Mouse (Mus musculus) neural tube, embryonic 13.5 days (tissue): ENCODE measurements at regions not wholly inside any gene's neighbourhood (a gene's known extent, or its start where the extent isn't known, plus 50 kb on each side); places are given as distances from the start of the nearest gene placed in this dataset.
"Not testable (repeated sequence)": the region's sequence is repeated elsewhere in the genome, so short reads cannot be mapped to it uniquely, and the experiment has no call there.

Experiments
- ATAC-seq: fragments of 200-750 bp; cut with Nextera tagmentation; 2 replicates; pipeline ENCODE4 v1.8.0; 2017; ENCODE audit warnings: low read depth, mild to moderate bottlenecking, moderate TSS enrichment, moderate library complexity
- H3K27ac ChIP-seq: fragments of 300-500 bp; sonication (generic); replicated peaks from 2 replicates; pipeline ENCODE4 v1.5.1; 2015; ENCODE audit warnings: moderate library complexity, mild to moderate bottlenecking, inconsistent platforms
- H3K27me3 ChIP-seq: fragments of 300-500 bp; sonication (generic); 2 replicates; pipeline ENCODE4 v1.6.1; 2015; ENCODE audit warnings: mild to moderate bottlenecking, inconsistent platforms
- H3K36me3 ChIP-seq: fragments of 300-500 bp; sonication (generic); 2 replicates; pipeline ENCODE4 v1.6.1; 2015; ENCODE audit warnings: mild to moderate bottlenecking, inconsistent platforms
- H3K4me1 ChIP-seq: fragments of 300-500 bp; sonication (generic); replicated peaks from 2 replicates; pipeline ENCODE4 v1.6.1; 2015; ENCODE audit warnings: inconsistent platforms
- H3K4me2 ChIP-seq: fragments of 300-500 bp; sonication (generic); 2 replicates; pipeline ENCODE4 v1.6.1; 2015; ENCODE audit warnings: inconsistent platforms, mild to moderate bottlenecking, moderate library complexity
- H3K4me3 ChIP-seq: fragments of 300-500 bp; sonication (generic); 2 replicates; pipeline ENCODE4 v1.5.1; 2015; ENCODE audit warnings: mild to moderate bottlenecking, inconsistent platforms
- H3K9ac ChIP-seq: fragments of 300-500 bp; sonication (generic); 2 replicates; pipeline ENCODE4 v1.6.1; 2015; ENCODE audit warnings: moderate library complexity, mild to moderate bottlenecking, inconsistent platforms
- H3K9me3 ChIP-seq: fragments of 300-500 bp; sonication (generic); 2 replicates; pipeline ENCODE4 v1.6.1; 2016; ENCODE audit warnings: inconsistent platforms
- WGBS: fragments of 180-500 bp; shearing (Covaris S2); methylation state at CpG from one replicate; pipeline ENCODE4 v1.1.7; 2015; 5-methylcytosine and 5-hydroxymethylcytosine counted together

DNA sequence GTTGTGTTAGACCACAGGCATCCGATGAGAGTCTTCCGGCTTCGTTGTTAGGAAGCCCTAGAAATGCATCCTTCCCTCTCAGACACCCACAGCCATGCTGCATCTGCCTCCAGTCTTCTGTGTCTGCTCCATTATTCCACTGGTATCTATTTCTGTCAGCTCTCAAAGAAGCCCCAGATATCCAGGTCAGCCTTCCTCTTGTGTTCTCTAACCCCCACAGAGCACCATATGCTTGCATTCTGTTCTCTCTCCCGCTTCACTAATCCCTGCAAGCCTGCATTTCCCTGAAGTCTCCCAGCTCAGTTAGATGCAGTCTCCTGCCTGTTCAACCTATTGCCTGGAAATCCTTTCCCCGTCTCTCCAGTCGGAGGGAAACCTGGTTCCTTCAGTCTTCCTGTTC, 53.6 kb upstream of the Wdfy3 start:
- Histone ChIP-seq H3K9me3 (no peaks in the 10 kb centered on the region), H3K27ac (no peak overlapping the region), H3K36me3 (no peaks in the 10 kb centered on the region), H3K4me2 (no peak overlapping the region), H3K4me3 (no peak overlapping the region), H3K9ac (no peak overlapping the region), H3K4me1 (0 out of 2 replicates have a peak, but pooled peaks cover 6% of the 10 kb centered on the region), H3K27me3 (no peaks in the 10 kb centered on the region)
- ATAC-seq: no peak
- WGBS: 62% methylated on average over 6 of the region's 6 CpGs

DNA sequence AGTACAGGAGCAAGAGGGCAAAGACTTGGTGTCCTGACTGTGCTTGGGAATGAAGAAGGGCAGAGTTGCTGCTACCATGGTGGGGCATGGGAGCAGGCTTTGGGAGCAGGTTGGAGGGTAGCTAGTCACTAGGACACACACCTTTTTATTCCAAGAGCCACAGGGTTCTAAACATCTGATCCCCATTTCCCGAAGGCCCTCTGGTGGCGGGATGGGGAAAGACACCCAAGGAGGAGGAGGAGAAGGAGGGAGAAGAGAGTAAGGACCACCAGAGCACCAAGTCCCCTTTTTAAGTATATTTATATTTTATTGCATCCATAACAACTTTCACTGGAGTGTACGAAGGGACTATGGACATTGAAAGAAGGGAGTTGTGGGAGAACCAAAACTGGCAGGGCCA, 57.0 kb upstream of the Wdfy3 start:
- WGBS: 16% methylated on average over 3 of the region's 3 CpGs
- no peaks in the 10 kb centered on the region for H3K36me3 ChIP-seq
- H3K27ac ChIP-seq: no peak overlapping the region
- no peak overlapping the region for H3K4me3 ChIP-seq
- ATAC-seq: no peak
- no peak overlapping the region for H3K9ac ChIP-seq
- no peak overlapping the region for H3K4me2 ChIP-seq
- H3K9me3 ChIP-seq: no peaks in the 10 kb centered on the region
- H3K4me1 ChIP-seq: 0 out of 2 replicates have a peak, but pooled peaks cover 6% of the 10 kb centered on the region
- no peaks in the 10 kb centered on the region for H3K27me3 ChIP-seq

- no peaks in the 10 kb centered on the region for H3K36me3 ChIP-seq
- H3K4me3 ChIP-seq: no peak overlapping the region
- H3K9me3 ChIP-seq: no peaks in the 10 kb centered on the region
- H3K4me2 ChIP-seq: no peak overlapping the region
- H3K27ac ChIP-seq: no peak overlapping the region
- H3K27me3 ChIP-seq: no peaks in the 10 kb centered on the region
- WGBS: 87% methylated on average over 4 of the region's 4 CpGs
- ATAC-seq: no peak
- no peak overlapping the region for H3K9ac ChIP-seq
- H3K4me1 ChIP-seq: peaks cover 14% of the 10 kb centered on the region
Observed at GRCm38 (mm10) chr5:102147991-102148390, 78.3 kb upstream of the Wdfy3 start.

DNA sequence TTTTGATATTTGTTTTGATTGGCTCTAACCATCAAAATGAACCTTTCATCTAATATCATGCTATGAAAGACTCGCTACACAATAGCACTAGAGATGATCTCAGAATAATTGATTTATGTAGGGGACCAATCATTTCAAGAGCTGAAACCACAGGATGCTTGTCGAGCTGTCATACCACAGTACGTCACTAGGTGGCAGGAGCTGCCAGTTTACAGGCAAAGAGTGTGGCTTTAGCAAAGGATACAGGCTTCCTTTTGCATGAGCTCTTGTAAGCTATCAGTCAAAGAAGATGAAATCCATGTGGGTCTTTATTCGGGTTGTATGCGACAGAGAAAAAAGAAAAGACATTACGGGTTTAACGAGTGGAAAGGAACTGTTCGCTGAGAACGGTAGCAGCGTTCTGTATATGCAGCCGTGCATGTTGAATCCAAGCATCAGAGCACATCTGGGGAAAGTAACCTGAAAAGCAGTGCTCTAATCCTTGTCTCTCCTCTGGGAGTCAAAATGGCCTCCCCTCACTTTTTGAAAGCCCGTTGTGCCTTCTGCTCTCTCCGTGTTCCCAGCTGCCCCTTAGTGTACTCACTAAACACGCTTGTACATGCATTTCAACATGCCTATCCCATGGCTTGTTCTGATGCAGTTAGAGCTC, 79.9 kb upstream of the Wdfy3 start:
- H3K4me3 ChIP-seq: no peak overlapping the region
- H3K4me2 ChIP-seq: no peak overlapping the region
- no peak overlapping the region for H3K9ac ChIP-seq
- peak; percentile 70 for ATAC-seq
- no peaks in the 10 kb centered on the region for H3K36me3 ChIP-seq
- peaks cover 14% of the 10 kb centered on the region for H3K4me1 ChIP-seq
- H3K27me3 ChIP-seq: no peaks in the 10 kb centered on the region
- H3K27ac ChIP-seq: peak overlapping the region; percentile 47; the same call in 1 of the 2 replicates
- WGBS: 41% methylated on average over 14 of the region's 14 CpGs
- H3K9me3 ChIP-seq: no peaks in the 10 kb centered on the region

DNA sequence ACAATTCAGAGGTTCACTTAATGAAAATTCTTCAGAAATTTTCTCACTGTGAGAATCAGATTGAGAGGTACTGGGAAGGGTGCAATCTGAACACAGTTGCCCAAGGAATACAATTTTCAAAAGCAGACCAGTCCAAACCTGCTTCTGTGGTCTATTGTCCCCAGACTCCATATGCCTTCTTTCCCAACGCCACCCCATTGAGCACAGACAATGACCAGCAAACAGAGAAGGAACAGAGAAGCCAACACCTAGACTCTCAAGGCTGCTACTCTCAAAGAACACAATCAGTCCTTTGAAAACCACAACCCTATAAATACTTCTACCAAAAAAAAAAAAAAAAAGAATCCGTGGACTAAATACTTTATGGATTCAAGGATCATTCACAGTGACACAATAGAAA, 89.9 kb upstream of the Wdfy3 start:
- Histone ChIP-seq H3K27ac (no peak overlapping the region), H3K9me3 (no peaks in the 10 kb centered on the region), H3K27me3 (no peaks in the 10 kb centered on the region), H3K4me1 (no peaks in the 10 kb centered on the region), H3K4me2 (no peak overlapping the region), H3K36me3 (no peaks in the 10 kb centered on the region), H3K4me3 (no peak overlapping the region), H3K9ac (no peak overlapping the region)
- no peak for ATAC-seq
- WGBS: 26% methylated on average over 2 of the region's 2 CpGs

- Histone ChIP-seq H3K9me3 (no peaks in the 10 kb centered on the region), H3K36me3 (no peaks in the 10 kb centered on the region), H3K27ac (no peak overlapping the region), H3K4me1 (peaks cover 13% of the 10 kb centered on the region), H3K4me3 (no peak overlapping the region), H3K4me2 (no peak overlapping the region), H3K27me3 (no peaks in the 10 kb centered on the region), H3K9ac (no peak overlapping the region)
- WGBS: 28% methylated on average over 4 of the region's 4 CpGs
- no peak for ATAC-seq
Observed at GRCm38 (mm10) chr5:102167981-102168380, 98.3 kb upstream of the Wdfy3 start.

DNA sequence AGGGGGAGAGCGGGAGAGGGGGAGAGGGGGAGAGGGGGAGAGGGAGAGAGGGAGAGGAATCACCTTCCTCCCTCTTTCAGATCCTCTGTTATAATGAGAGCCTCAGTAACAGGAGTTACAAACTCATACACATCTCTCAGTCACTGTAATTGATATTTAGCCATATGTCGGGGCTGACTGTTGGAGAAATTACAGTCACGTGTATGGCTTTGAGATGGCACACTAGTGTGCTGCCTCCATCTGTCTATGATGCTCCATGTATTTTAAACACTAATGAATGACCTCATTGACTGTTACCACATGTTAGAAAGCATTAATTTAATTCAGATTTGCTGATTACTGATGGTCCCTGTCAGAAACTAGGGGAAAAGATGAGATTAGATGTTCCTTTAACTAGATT, 102.1 kb upstream of the Wdfy3 start:
- ATAC-seq: peak; percentile 63; the same call in 1 of the 2 replicates
- H3K9me3 ChIP-seq: no peaks in the 10 kb centered on the region
- no peaks in the 10 kb centered on the region for H3K36me3 ChIP-seq
- no peak overlapping the region for H3K27ac ChIP-seq
- H3K27me3 ChIP-seq: no peaks in the 10 kb centered on the region
- H3K4me2 ChIP-seq: no peak overlapping the region
- WGBS: 58% methylated on average over 2 of the region's 3 CpGs
- peaks cover 13% of the 10 kb centered on the region for H3K4me1 ChIP-seq
- no peak overlapping the region for H3K4me3 ChIP-seq
- no peak overlapping the region for H3K9ac ChIP-seq

- Histone ChIP-seq H3K9ac (no peak overlapping the region), H3K9me3 (no peaks in the 10 kb centered on the region), H3K4me1 (no peaks in the 10 kb centered on the region), H3K27me3 (no peaks in the 10 kb centered on the region), H3K27ac (no peak overlapping the region), H3K4me3 (no peak overlapping the region), H3K36me3 (no peaks in the 10 kb centered on the region), H3K4me2 (no peak overlapping the region)
- WGBS: 85% methylated on average over 8 of the region's 8 CpGs
- ATAC-seq: no peak
Observed at GRCm38 (mm10) chr5:102180250-102180649, 110.5 kb upstream of the Wdfy3 start.

DNA sequence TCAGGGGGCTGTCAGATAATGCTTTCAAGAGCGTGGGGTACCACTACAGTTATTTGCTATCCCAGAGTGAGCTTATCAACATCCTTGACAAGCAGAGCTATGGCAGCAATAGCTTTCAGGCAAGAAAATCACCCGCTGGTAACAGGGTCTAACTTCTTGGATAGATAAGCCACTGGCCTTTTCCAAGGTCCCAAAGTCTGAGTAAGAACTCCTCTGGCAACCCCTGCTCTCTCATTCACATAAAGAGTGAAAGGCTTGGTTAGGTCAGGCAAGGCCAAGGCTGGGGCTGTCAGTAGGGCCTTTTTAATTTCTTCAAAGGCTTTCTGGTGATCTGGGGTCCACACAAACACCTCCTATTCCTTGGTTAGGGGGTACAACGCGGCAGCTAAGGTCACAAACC, 119.2 kb upstream of the Wdfy3 start:
- not testable (repeated sequence) for H3K27me3 ChIP-seq, H3K4me3 ChIP-seq, H3K9ac ChIP-seq, H3K4me1 ChIP-seq, H3K9me3 ChIP-seq, H3K27ac ChIP-seq, H3K36me3 ChIP-seq, H3K4me2 ChIP-seq, ATAC-seq
- 92% methylated on average over 4 of the region's 4 CpGs for WGBS

DNA sequence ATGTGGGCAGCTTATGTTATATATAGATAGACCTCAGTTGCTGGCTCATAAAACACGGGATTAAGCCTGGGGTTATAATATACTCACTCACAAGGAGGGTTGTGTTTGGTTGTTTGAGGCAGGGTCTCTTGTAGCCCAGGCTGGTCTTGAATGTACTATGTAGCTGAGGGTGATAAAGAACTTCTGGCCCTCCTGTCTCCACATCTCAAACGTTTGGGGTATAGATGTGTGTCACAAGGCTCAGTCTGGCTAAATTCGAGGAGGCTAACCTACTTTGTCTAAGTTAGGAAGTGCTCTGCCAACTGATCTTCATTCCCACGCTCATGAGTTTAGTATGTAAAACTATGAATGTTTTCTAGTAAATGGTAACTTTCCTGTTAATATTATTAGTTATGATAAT, 136.7 kb upstream of the Wdfy3 start:
- WGBS: 54% methylated on average over 4 of the region's 4 CpGs
- no peak overlapping the region for H3K27ac ChIP-seq
- no peaks in the 10 kb centered on the region for H3K9me3 ChIP-seq
- H3K36me3 ChIP-seq: no peaks in the 10 kb centered on the region
- no peaks in the 10 kb centered on the region for H3K4me1 ChIP-seq
- ATAC-seq: no peak
- H3K4me2 ChIP-seq: peak overlapping the region; percentile 48
- no peak overlapping the region for H3K4me3 ChIP-seq
- H3K27me3 ChIP-seq: no peaks in the 10 kb centered on the region
- H3K9ac ChIP-seq: no peak overlapping the region

DNA sequence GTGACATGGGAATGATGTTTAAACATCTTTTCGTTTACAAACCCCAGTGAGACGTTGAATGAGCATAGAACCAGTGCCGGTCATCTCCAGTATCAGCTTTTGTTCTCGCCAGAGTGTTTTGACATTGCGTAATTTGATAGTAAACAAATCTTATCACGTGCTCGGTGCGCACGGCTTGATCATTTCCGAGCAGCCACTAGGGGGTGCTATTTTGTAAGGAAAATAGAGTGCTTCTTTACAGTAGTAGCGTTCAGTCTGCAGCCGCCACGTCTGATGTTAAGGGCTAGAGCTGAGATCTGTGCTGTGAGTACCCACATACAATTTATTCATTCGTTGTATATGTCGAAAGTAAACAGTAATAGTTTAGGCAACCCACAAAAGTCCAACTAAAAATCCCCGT, 137.2 kb upstream of the Wdfy3 start:
- no peak overlapping the region for H3K27ac ChIP-seq
- 4% methylated on average over 16 of the region's 16 CpGs for WGBS
- H3K36me3 ChIP-seq: no peaks in the 10 kb centered on the region
- H3K4me2 ChIP-seq: peak overlapping the region; percentile 48
- no peaks in the 10 kb centered on the region for H3K27me3 ChIP-seq
- H3K9me3 ChIP-seq: no peaks in the 10 kb centered on the region
- H3K4me3 ChIP-seq: no peak overlapping the region; the same call in 1 of the 2 replicates
- no peak overlapping the region for H3K9ac ChIP-seq
- ATAC-seq: peak; percentile 93
- no peaks in the 10 kb centered on the region for H3K4me1 ChIP-seq

DNA sequence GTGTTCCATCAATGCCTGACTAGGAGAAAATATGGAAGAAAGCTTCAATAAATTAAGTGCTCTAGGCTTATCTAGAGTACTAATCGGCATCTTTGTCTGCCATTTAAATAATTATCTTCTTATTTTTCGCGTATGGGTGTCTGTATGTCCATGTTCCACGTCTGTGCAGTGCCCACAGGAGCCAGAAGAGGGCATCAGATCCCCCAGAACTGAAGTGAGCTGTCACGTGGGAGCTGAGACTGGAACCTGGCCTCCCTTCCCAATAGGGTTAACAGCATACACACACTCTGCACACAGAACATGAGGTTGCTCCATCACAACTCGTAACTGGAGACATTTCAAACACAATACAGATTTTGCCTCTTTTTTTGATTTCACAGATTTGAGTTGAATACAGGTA, 143.4 kb upstream of the Wdfy3 start:
- H3K27me3 ChIP-seq: no peaks in the 10 kb centered on the region
- no peaks in the 10 kb centered on the region for H3K36me3 ChIP-seq
- ATAC-seq: no peak
- H3K4me1 ChIP-seq: no peaks in the 10 kb centered on the region
- no peak overlapping the region for H3K4me2 ChIP-seq
- H3K27ac ChIP-seq: no peak overlapping the region
- H3K9me3 ChIP-seq: no peaks in the 10 kb centered on the region
- WGBS: 64% methylated on average over 6 of the region's 6 CpGs
- no peak overlapping the region for H3K9ac ChIP-seq
- no peak overlapping the region for H3K4me3 ChIP-seq

- 69% methylated on average over 6 of the region's 6 CpGs for WGBS
- H3K4me3 ChIP-seq: no peak overlapping the region
- no peaks in the 10 kb centered on the region for H3K27me3 ChIP-seq
- no peak for ATAC-seq
- no peaks in the 10 kb centered on the region for H3K4me1 ChIP-seq
- H3K9me3 ChIP-seq: no peaks in the 10 kb centered on the region
- no peak overlapping the region for H3K4me2 ChIP-seq
- no peak overlapping the region for H3K9ac ChIP-seq
- no peaks in the 10 kb centered on the region for H3K36me3 ChIP-seq
- no peak overlapping the region for H3K27ac ChIP-seq
Observed at GRCm38 (mm10) chr5:102227131-102227530, 157.4 kb upstream of the Wdfy3 start.
